Mouse (Mus musculus): ENCODE data around the gene Arid4a. TPM values are rescaled to one million over a fixed set of nuclear protein-coding genes. Genes with fewer than 3 reads are reported as not detected.
"Not testable (repeated sequence)": the region's sequence is repeated elsewhere in the genome, so short reads cannot be mapped to it uniquely, and the experiment has no call there.

Arid4a gene
- polyA plus RNA-seq, 1 experiment = 2.0 TPM

- DNase-seq (ENCODE audit: low read depth, low spot score) = no peak
- 39% methylated on average over 4 of the region's 4 CpGs for WGBS
Observed at GRCm38 (mm10) chr12:71009769-71010168, 6.0 kb upstream of the Arid4a start.

DNA sequence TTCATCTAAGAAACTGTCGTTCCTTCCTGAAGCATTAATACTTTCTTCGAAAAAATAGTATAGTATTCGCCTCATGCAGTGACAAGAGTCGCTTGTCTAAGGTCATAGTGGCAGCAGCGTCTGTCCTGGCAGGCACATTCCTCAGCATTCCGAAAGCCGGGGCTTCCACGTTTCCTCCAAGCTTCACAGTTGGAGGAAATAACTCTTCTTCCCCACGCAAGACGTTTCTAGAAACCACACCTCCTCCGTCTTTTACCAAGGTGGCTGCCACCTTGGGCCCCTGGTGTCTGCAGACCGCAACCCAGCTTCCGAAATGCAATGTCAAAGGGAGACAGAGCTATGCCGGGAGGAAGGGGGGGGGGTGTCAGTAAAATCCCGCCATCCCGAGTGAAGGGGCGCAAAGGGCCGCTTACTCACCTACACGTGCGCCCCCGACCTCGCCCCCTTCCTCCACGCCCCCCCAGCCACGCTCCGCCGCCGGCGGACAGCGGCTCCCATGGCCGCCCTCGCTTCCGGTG, 886 bp upstream of the Arid4a start:
- no peak for DNase-seq (ENCODE audit: low read depth, low spot score)
- WGBS = 2% methylated on average over 31 of the region's 32 CpGs

DNA sequence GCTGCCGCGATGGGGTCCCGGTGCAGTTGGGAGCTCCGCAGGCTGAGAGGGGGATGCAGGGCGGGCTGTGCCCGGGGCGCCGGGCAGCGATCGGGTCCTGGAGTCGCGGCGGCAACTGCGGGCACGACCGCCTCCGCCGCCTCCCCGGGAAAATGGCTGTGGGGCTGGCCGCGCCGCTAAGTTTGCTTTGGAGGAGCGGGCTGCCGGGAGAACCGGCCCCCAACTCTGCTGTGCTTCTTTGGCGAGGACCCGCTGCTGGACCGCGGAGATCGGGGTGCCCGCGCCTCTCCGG, 367 bp downstream of the Arid4a start:
- DNase-seq (ENCODE audit: low read depth, low spot score) = no peak
- under 1% methylated on average over 33 of the region's 33 CpGs for WGBS

DNA sequence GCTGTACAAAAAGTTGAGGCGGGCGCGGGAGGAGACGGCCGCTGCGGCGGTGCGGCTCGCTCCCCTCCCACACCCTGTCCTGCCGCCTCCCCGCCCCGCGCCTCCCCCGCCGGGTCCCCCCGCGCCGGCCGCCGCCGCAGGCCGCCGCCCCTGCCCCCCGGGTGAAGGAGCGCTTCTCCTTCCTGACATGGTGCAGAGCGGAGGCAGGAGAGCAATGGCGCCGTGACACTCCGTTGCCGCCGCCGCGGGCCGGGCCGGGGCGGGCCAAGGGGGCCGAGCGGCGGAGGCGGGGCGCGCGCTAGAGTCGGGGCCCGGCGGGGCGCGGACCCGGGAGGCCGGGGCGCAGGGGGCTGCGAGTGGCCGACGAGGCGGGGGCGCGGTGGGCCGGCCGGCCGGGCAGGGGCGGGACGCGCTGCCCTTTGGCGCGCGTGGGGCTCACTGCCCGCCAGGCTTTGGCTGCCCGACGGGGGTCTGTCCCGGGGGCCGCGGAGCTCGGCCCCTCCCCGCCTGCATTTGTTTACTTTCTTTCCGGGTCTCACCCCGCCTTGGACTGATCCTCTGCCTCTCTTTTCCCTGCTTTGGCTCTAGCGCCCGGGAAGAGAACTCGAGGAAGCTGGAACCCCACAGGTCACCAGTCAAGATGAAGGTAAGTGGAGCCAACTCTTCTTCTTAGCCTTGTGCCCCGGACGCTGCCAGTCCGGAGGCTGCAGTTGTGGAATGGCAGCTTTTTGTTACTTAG, 882 bp downstream of the Arid4a start:
- no peak for DNase-seq (ENCODE audit: low read depth, low spot score)
- WGBS = 2% methylated on average over 72 of the region's 82 CpGs

DNA sequence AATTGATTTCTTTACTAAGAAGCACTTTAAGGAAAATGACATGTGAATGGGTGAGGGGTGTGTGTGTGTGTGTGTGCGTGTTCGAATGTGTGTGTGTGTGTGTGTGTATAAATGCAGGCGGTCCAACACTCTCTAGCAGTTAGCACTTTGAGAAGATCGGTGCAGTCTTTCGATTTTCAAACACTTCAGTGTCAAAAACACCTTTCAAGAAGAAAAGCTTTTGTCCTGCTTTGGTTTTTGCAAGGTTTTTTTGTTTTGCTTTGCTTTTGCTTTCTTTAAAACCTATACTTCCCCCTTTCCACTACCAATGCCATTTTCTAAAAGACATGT, 1.4 kb downstream of the Arid4a start:
- no peak for DNase-seq (ENCODE audit: low read depth, low spot score)
- under 1% methylated on average over 5 of the region's 5 CpGs for WGBS

DNA sequence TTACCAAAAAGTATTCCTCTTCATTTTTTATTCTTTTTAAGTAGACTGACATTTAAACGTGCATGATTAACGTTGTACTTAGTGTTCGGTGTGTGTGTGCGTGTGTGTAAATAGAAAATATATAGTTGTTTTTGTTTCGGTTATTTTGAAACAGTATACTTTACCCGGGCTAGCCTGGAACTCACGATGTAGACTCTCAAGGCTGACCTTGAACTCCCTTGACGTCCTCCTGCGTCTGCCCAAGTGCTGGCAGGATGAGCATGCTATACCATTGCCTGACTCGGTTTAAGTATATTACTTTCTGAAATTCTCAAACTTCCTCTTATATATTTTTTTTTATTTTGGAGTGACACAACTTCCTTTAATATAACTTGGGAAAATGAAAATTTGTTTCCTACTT, 2.0 kb downstream of the Arid4a start:
- no peak for DNase-seq (ENCODE audit: low read depth, low spot score)
- 42% methylated on average over 10 of the region's 10 CpGs for WGBS

GRCm38 (mm10) chr12:71019211-71019610, 3.4 kb downstream of the Arid4a start:
- no peak for DNase-seq (ENCODE audit: low read depth, low spot score)
- 91% methylated on average over 8 of the region's 8 CpGs for WGBS

DNA sequence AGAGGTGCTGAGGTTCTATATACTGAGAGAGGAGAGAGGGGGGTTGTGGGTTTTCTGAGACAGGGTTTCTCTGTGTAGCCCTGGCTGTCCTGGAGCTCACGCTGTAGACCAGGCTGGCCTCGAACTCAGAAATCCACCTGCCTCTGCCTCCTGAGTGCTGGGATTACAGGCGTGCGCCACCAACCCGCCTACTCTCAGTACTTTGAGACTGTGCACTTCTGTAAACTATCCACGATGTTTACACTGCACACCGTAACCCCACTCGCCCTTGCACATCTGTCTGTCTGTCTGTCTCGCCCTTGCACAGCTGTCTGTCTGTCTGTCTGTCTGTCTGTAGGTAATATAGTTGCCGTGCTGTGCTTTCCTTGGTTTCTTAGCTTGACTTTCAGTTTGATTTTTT, 8.6 kb downstream of the Arid4a start:
- DNase-seq (ENCODE audit: low read depth, low spot score) = no peak
- 90% methylated on average over 10 of the region's 10 CpGs for WGBS

DNA sequence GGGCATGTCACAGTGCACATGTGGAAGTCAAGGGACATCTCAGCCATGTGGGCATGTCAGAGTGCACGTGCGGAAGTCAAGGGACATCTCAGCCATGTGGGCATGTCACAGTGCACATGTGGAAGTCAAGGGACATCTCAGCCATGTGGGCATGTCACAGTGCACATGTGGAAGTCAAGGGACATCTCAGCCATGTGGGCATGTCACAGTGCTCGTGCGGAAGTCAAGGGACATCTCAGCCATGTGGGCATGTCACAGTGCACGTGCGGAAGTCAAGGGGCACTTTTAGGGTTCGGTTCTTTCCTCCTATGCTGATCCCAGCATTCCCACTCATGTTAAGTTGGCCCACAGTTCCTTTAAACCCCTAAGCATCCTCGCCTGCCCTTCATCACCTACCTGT, 12.5 kb downstream of the Arid4a start:
- not testable (repeated sequence) for DNase-seq (ENCODE audit: low read depth, low spot score)
- 88% methylated on average over 8 of the region's 8 CpGs for WGBS

GRCm38 (mm10) chr12:71030260-71030659, 14.5 kb downstream of the Arid4a start:
- WGBS = 69% methylated on average over 8 of the region's 8 CpGs
- DNase-seq (ENCODE audit: low read depth, low spot score) = no peak

- DNase-seq (ENCODE audit: low read depth, low spot score) = no peak
- 94% methylated on average over 5 of the region's 5 CpGs for WGBS
Observed at GRCm38 (mm10) chr12:71030722-71031121, 14.9 kb downstream of the Arid4a start.

DNA sequence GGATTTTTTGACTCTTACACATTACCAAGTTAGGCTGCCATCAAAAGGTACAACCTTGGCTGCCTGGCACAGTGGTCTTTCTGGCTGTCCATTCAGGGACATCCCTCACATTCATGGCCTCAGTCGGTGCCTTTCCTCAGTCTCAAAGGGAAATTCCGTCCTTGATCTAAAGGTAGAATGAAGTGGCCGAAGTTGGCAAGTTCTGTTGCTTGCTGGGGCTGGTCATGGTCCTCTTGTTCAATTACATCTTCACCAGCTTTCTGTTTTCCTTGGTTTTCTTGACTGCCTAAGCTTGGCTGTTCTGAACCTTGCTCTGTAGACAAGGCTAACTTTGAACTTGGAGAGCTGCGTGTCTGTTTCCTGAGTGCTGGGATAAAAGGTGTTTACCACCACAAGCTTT, 20.0 kb downstream of the Arid4a start:
- 95% methylated on average over 4 of the region's 4 CpGs for WGBS
- DNase-seq (ENCODE audit: low read depth, low spot score) = no peak

DNA sequence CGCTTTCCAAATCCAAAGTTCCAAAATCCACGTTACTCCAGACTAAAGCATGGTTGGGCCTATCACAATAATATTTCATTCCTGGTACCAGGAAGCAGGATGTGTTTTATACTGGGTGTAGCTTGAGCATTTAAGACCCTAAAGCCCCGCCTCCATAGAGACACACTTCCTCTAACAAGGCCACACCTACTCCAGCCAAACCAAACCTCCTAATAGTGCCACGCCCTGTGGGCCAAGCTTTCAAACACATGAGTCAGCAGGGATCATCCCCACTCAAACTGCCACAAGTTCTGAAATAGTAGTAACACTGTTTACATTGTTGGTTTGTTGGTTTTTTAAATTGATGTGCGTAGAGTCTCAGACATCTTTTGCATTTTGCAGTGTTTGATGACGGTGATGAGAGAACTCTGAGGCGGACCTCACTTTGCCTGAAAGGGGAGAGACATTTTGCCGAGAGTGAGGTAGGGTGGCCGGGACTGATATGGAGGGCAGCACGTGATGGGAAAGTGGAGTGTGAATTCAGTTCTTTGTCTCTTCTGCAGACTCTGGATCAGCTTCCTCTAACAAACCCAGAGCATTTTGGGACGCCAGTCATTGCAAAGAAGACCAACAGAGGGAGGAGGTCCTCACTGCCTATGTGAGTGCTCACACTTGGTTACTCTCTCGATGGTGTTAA, 21.1 kb downstream of the Arid4a start:
- peak; percentile 90 for DNase-seq (ENCODE audit: low read depth, low spot score)
- 75% methylated on average over 12 of the region's 12 CpGs for WGBS

DNA sequence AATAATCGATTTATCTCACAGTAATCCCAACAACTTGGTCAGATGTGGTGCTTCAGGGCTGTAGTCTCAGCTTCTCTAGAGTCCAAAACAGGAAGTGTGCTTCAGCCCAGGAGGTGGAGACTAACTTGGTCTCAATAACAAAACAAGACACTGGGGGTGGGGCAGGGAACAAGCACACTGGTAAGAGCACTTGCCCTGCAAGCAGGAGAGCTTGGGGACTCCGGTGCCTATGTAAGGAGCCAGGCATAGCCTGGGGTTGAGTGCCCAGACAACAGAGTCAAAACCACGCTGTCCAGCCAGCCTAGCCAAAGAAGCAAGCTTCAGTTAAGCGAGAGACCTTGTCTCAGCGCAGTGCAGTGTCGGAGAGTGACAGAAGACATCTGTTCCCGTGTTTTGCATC, 24.7 kb downstream of the Arid4a start:
- no peak for DNase-seq (ENCODE audit: low read depth, low spot score)
- 83% methylated on average over 7 of the region's 7 CpGs for WGBS

- DNase-seq (ENCODE audit: low read depth, low spot score) = no peak
- WGBS = 97% methylated on average over 1 of the region's 1 CpGs
Observed at GRCm38 (mm10) chr12:71042451-71042850, 26.7 kb downstream of the Arid4a start.

DNA sequence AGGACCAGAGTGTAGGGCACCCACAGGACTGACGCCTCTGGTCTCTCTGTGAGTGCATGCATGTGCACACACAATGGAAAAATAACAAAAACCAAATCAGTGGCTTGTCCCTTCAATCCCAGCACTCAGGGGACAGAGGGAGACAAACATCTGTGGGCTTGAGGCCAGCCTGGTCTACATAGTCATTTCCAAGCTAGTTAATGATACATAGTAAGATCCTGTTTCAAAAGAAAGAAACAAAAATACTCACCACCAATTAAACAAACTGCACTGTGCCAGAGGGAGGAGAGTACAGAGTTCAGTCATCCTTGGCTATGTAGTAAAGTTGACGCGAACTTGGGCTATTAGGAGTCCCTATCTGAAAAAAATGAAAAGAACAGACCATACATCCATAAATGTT, 27.8 kb downstream of the Arid4a start:
- peak; percentile 36 for DNase-seq (ENCODE audit: low read depth, low spot score)

GRCm38 (mm10) chr12:71044488-71044887, 28.7 kb downstream of the Arid4a start:
- WGBS = 67% methylated on average over 2 of the region's 2 CpGs
- DNase-seq (ENCODE audit: low read depth, low spot score) = no peak

More for the DNA sequence above, 27.8 kb downstream of the Arid4a start:
- 29% methylated on average over 3 of the region's 3 CpGs for WGBS

DNA sequence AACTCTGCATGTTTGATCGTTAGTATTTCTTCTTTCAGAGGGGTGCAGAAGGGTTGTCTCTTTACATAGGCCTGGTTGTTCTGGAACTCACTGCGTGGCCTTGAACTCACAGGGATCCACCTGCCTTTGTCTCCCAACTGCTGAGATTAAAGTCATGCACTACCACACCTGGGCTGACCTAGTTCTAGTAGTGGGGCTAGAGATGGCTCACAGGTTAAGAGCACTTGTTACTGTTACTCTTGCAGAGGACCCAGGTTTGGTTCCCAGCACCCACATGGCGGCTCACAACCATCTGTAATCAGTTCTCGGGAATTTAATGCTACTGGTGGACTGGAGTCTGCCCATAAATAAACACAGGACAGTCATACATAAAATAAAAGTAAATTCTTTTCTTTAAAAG, 30.7 kb downstream of the Arid4a start:
- 96% methylated on average over 4 of the region's 4 CpGs for WGBS
- DNase-seq (ENCODE audit: low read depth, low spot score) = no peak

DNA sequence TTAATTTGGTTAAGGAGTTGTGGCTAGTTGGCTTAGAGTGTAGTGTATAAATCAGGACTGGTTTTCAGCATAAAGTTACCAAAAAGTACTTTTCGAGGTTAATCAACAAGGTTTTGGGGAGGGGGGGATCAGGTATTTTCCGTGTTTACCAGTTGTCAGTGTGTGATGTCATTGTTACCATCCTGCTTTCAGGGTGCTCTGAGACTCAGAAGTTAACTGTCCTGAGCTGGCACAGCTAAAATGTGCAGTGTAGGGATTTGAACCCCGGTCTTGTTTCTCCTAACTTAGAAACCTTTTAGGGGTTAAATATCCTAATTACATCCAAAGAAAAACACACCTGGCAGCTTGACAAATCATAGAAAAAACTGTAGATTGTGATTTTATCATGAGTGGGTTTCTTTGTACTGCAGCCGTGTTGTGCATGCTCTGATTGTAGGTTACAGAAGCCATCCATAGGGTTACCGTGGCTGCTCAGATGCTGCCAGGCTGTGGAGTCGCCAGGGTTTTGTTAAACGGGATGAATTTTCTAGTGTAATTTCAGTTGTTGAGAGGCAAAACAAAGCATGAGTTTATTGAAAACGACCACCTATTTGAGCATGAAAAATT, 31.8 kb downstream of the Arid4a start:
- WGBS = 48% methylated on average over 8 of the region's 8 CpGs
- DNase-seq (ENCODE audit: low read depth, low spot score) = no peak

DNA sequence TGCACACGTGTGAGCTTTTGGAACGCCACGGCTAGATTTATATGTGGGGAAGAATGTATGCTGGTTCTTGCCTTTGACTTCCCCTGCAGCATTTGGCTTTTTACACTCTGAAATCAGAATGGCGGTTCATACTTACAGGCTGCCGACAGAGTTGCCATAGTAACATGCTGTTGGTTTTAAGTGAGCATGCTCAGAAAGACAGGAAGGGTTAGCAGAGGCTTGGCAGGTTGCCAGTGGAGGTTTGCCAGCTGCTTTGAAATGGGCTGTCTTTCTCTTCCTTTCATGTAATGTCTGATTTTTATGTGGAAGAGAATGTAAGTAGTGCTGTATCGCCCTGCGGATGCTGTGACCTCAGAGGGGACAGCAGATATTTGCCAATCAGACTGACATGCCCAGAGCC, 32.3 kb downstream of the Arid4a start:
- 3% methylated on average over 7 of the region's 7 CpGs for WGBS
- DNase-seq (ENCODE audit: low read depth, low spot score) = peak; percentile 57

DNA sequence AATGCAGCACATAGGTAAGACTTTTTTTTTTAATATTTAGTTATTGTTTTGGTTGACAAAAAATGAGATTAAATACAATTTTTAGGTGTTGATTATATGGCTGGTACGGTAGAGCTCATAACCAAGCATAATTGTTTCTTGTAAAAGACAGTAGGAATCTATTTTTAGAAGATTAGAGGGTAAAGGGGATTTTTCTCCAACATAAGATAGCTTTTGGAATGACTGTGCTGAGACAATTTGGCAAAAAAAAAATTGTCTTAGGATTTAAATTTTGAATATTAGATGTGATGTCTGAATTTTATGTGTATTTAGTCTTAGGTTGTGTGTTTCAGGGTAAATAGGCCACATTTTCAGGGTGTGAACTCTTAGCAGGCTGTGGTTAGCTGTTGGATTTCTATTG, 32.8 kb downstream of the Arid4a start:
- DNase-seq (ENCODE audit: low read depth, low spot score) = no peak
- 43% methylated on average over 1 of the region's 1 CpGs for WGBS
